Mouse (Mus musculus) C2C12 (cell line): Measurements from ENCODE around the gene Cnksr3. TPM values are rescaled to one million over a fixed set of nuclear protein-coding genes. Genes with fewer than 3 reads are reported as not detected.

ENCODE experiments used
- H3K27me3 ChIP-seq: one replicate; pipeline ENCODE4 v1.6.1; 2011; ENCODE audit not compliant: control insufficient read depth, insufficient read depth, insufficient read length
- H3K36me3 ChIP-seq: one replicate; pipeline ENCODE4 v1.6.1; 2011; ENCODE audit not compliant: control insufficient read depth, insufficient read depth
- H3K4me3 ChIP-seq: one replicate; pipeline ENCODE4 v1.5.1; 2011; ENCODE audit warnings: mild to moderate bottlenecking, control low read depth; ENCODE audit not compliant: poor library complexity, insufficient read depth, severe bottlenecking
- H3K79me2 ChIP-seq: one replicate; pipeline ENCODE4 v1.6.1; 2011; ENCODE audit not compliant: control insufficient read depth, insufficient read depth
- H3K79me3 ChIP-seq: one replicate; pipeline ENCODE4 v1.6.1; 2011; ENCODE audit warnings: low read depth, control low read depth
- H3ac ChIP-seq: one replicate; pipeline ENCODE3; 2011; ENCODE audit warnings: low read depth; ENCODE audit not compliant: control insufficient read depth, insufficient read length
- CEBPB ChIP-seq: IDR thresholded peaks from one replicate; pipeline ENCODE4 v1.6.1; 2011; ENCODE audit warnings: low read depth, mild to moderate bottlenecking, control low read depth, moderate library complexity
- CTCF ChIP-seq: IDR thresholded peaks from one replicate; pipeline ENCODE4 v1.5.1; 2011; ENCODE audit not compliant: control insufficient read depth, insufficient read depth, insufficient read length
- FOSL1 ChIP-seq: IDR thresholded peaks from one replicate; pipeline ENCODE4 v1.8.0; 2011; ENCODE audit warnings: mild to moderate bottlenecking, low read length; ENCODE audit not compliant: poor library complexity, insufficient read depth, severe bottlenecking
- MAX ChIP-seq: IDR thresholded peaks from one replicate; pipeline ENCODE4 v1.6.1; 2011; ENCODE audit warnings: mild to moderate bottlenecking, control low read depth
- MYOD1 ChIP-seq: IDR thresholded peaks from one replicate; pipeline ENCODE4 v1.6.1; 2011; ENCODE audit warnings: low read depth; ENCODE audit not compliant: control insufficient read depth, insufficient read length
- MYOG ChIP-seq: IDR thresholded peaks from one replicate; pipeline ENCODE4 v1.6.1; 2011; ENCODE audit not compliant: control insufficient read depth, insufficient read length; ENCODE audit errors: extremely low read depth
- USF1 ChIP-seq: IDR thresholded peaks from one replicate; pipeline ENCODE4 v1.6.1; 2011; ENCODE audit warnings: low read depth, mild to moderate bottlenecking, control low read depth, moderate library complexity
- polyA plus RNA-seq: library from polyadenylated mRNA; unstranded; fragments of >200 nt; fragmentation: generic; extraction: Trizol; gene quantifications from one replicate; pipeline ENCODE4 v1.2.1, GENCODE M21; 2012; ENCODE audit warnings: missing spikeins

Gene Cnksr3
- polyA plus RNA-seq, 1 experiment, result 15.1 TPM

GRCm38 (mm10) chr10:7173098-7173497 is 38.9 kb downstream of the Cnksr3 start:
- H3K79me2 ChIP-seq, result peaks cover 100% of the 10 kb centered on the region
- TF ChIP-seq MAX (no peak), MYOD1 (no peak), MYOG (no peak), FOSL1 (no peak), CEBPB (no peak), USF1 (no peak), CTCF (no peak)
- H3K27me3 ChIP-seq, result no peaks in the 10 kb centered on the region
- H3K4me3 ChIP-seq, result no peak overlapping the region
- H3K36me3 ChIP-seq, result no peaks in the 10 kb centered on the region
- H3ac ChIP-seq, result no peak overlapping the region
- H3K79me3 ChIP-seq, result peaks cover 57% of the 10 kb centered on the region

- H3K79me3 ChIP-seq, result peaks cover 48% of the 10 kb centered on the region
- H3K27me3 ChIP-seq, result no peaks in the 10 kb centered on the region
- H3K4me3 ChIP-seq, result no peak overlapping the region
- no peaks in the 10 kb centered on the region for H3K36me3 ChIP-seq
- H3K79me2 ChIP-seq, result peaks cover 98% of the 10 kb centered on the region
- TF ChIP-seq FOSL1 (no peak), CEBPB (no peak)
- H3ac ChIP-seq, result no peak overlapping the region
Measured at GRCm38 (mm10) chr10:7170434-7170833, 41.6 kb downstream of the Cnksr3 start.

GRCm38 (mm10) chr10:7163031-7163430 is 49.0 kb downstream of the Cnksr3 start:
- H3ac ChIP-seq, result no peak overlapping the region
- TF ChIP-seq MYOD1 (no peak), MAX (no peak), CEBPB (no peak), MYOG (no peak), USF1 (no peak), FOSL1 (no peak), CTCF (no peak)

GRCm38 (mm10) chr10:7159061-7159511 is 53.0 kb downstream of the Cnksr3 start:
- Histone ChIP-seq H3K79me2 (peaks cover 73% of the 10 kb centered on the region), H3ac (no peak overlapping the region), H3K27me3 (no peaks in the 10 kb centered on the region), H3K36me3 (peaks cover 14% of the 10 kb centered on the region), H3K79me3 (peaks cover 23% of the 10 kb centered on the region), H3K4me3 (no peak overlapping the region)
- TF ChIP-seq CEBPB, result peak; percentile 40
- no peak for TF ChIP-seq CTCF
- no peak for TF ChIP-seq USF1
- TF ChIP-seq MYOD1, result peak; percentile 18

More at GRCm38 (mm10) chr10:7163031-7163430, 49.0 kb downstream of the Cnksr3 start:
- Histone ChIP-seq H3K27me3 (no peaks in the 10 kb centered on the region), H3K36me3 (peaks cover 7% of the 10 kb centered on the region), H3K79me2 (peaks cover 85% of the 10 kb centered on the region), H3K4me3 (no peak overlapping the region), H3K79me3 (peaks cover 23% of the 10 kb centered on the region)

GRCm38 (mm10) chr10:7158285-7159060 is 53.6 kb downstream of the Cnksr3 start:
- H3K4me3 ChIP-seq, result no peak overlapping the region
- H3K27me3 ChIP-seq, result no peaks in the 10 kb centered on the region
- peaks cover 67% of the 10 kb centered on the region for H3K79me2 ChIP-seq
- H3ac ChIP-seq, result peak overlapping the region; percentile 6
- TF ChIP-seq CEBPB (no peak), MYOD1 (no peak), FOSL1 (no peak), MAX (no peak), CTCF (no peak), USF1 (no peak), MYOG (no peak)
- peaks cover 23% of the 10 kb centered on the region for H3K79me3 ChIP-seq
- peaks cover 20% of the 10 kb centered on the region for H3K36me3 ChIP-seq

- Histone ChIP-seq H3K4me3 (no peak overlapping the region), H3ac (no peak overlapping the region), H3K27me3 (no peaks in the 10 kb centered on the region), H3K36me3 (peaks cover 36% of the 10 kb centered on the region), H3K79me2 (peaks cover 31% of the 10 kb centered on the region), H3K79me3 (peaks cover 14% of the 10 kb centered on the region)
- TF ChIP-seq USF1 (no peak), CTCF (no peak), MYOG (no peak), MAX (no peak), FOSL1 (no peak), MYOD1 (no peak), CEBPB (no peak)
Measured at GRCm38 (mm10) chr10:7154877-7155276, 57.2 kb downstream of the Cnksr3 start.
